Mouse (Mus musculus): Measurements from ENCODE around the gene Theg.

GRCm38 (mm10) chr10:79636287-79636686 lies 49.2 kb upstream of the Theg start:
- no peak for TF ChIP-seq CTCF (IDR thresholded peaks at IDR 0.05; ENCODE audit: extremely low read depth, insufficient read depth, low read length)
- no peak for TF ChIP-seq POLR2A (IDR thresholded peaks at IDR 0.05; ENCODE audit: extremely low read depth, insufficient read depth, low read length)
